Mouse (Mus musculus) embryonic facial prominence, embryonic 11.5 days (tissue): ENCODE measurements at regions not wholly inside any gene's neighbourhood (a gene's known extent, or its start where the extent isn't known, plus 50 kb on each side); places are given as distances from the start of the nearest gene placed in this dataset.

Experiments
- ATAC-seq: fragments of 200-750 bp; cut with Nextera tagmentation; replicated peaks from 2 replicates; pipeline ENCODE4 v1.8.0; 2017; ENCODE audit warnings: low read depth; ENCODE audit not compliant: insufficient number of reproducible peaks, low FRiP score, low TSS enrichment
- DNase-seq: peaks from one replicate; pipeline ENCODE4 v3.0.0-alpha.2; 2015; ENCODE audit warnings: low spot score
- H3K27ac ChIP-seq: fragments of 300-500 bp; sonication (generic); replicated peaks from 2 replicates; pipeline ENCODE4 v1.5.1; 2014; ENCODE audit warnings: mild to moderate bottlenecking, low read depth, low read length, control low read depth
- H3K27me3 ChIP-seq: fragments of 300-500 bp; sonication (generic); 2 replicates; pipeline ENCODE4 v1.6.1; 2014; ENCODE audit warnings: mild to moderate bottlenecking, low read length, moderate library complexity, mixed read lengths; ENCODE audit not compliant: control insufficient read depth, insufficient read depth
- H3K36me3 ChIP-seq: fragments of 300-500 bp; sonication (generic); replicated peaks from 2 replicates; pipeline ENCODE4 v1.6.1; 2014; ENCODE audit warnings: low read depth, mild to moderate bottlenecking, low read length, moderate library complexity, mixed read lengths; ENCODE audit not compliant: control insufficient read depth, insufficient read depth
- H3K4me1 ChIP-seq: fragments of 300-500 bp; sonication (generic); 2 replicates; pipeline ENCODE4 v1.6.1; 2014; ENCODE audit warnings: low read length, mixed read lengths; ENCODE audit not compliant: control insufficient read depth, insufficient read depth
- H3K4me2 ChIP-seq: fragments of 300-500 bp; sonication (generic); 2 replicates; pipeline ENCODE4 v1.6.1; 2014; ENCODE audit warnings: low read depth, mild to moderate bottlenecking, control low read depth, low read length, moderate library complexity
- H3K4me3 ChIP-seq: fragments of 300-500 bp; sonication (generic); 2 replicates; pipeline ENCODE4 v1.5.1; 2014; ENCODE audit warnings: low read depth, low read length, control low read depth
- H3K9ac ChIP-seq: fragments of 300-500 bp; sonication (generic); replicated peaks from 2 replicates; pipeline ENCODE4 v1.6.1; 2014; ENCODE audit warnings: mild to moderate bottlenecking, control low read depth, low read length
- H3K9me3 ChIP-seq: fragments of 300-500 bp; sonication (generic); replicated peaks from 2 replicates; pipeline ENCODE4 v1.6.1; 2016; ENCODE audit warnings: mild to moderate bottlenecking, low read length, inconsistent platforms, mixed read lengths; ENCODE audit not compliant: control insufficient read depth
- WGBS: fragments of 180-500 bp; shearing (Covaris S2); extraction: QIAGEN DNeasy Blood & Tissue Kit; methylation state at CpG from one replicate; pipeline ENCODE4 v1.1.7; 2014; 5-methylcytosine and 5-hydroxymethylcytosine counted together

GRCm38 (mm10) chr13:72195881-72196280 lies 232.4 kb upstream of the Irx1 start:
- no peaks in the 10 kb centered on the region for H3K27me3 ChIP-seq
- WGBS = 78% methylated on average over 2 of the region's 2 CpGs
- DNase-seq (no peak), ATAC-seq (no peak)
- no peak overlapping the region for H3K27ac ChIP-seq
- H3K9ac ChIP-seq = no peak overlapping the region
- no peaks in the 10 kb centered on the region for H3K9me3 ChIP-seq
- H3K4me2 ChIP-seq = no peak overlapping the region
- H3K4me3 ChIP-seq = no peak overlapping the region
- H3K36me3 ChIP-seq = no peaks in the 10 kb centered on the region
- H3K4me1 ChIP-seq = no peaks in the 10 kb centered on the region

- no peak overlapping the region for H3K4me3 ChIP-seq
- no peak overlapping the region for H3K9ac ChIP-seq
- no peaks in the 10 kb centered on the region for H3K27me3 ChIP-seq
- no peak overlapping the region for H3K27ac ChIP-seq
- DNase-seq (peak; percentile 12), ATAC-seq (no peak)
- H3K36me3 ChIP-seq = no peaks in the 10 kb centered on the region
- H3K4me2 ChIP-seq = no peak overlapping the region
- WGBS = 58% methylated on average over 22 of the region's 22 CpGs
- H3K4me1 ChIP-seq = no peaks in the 10 kb centered on the region
- H3K9me3 ChIP-seq = no peaks in the 10 kb centered on the region
These were observed 235.0 kb upstream of the Irx1 start for GRCm38 (mm10) chr13:72198341-72199105.

GRCm38 (mm10) chr13:72209518-72209917 lies 246.0 kb upstream of the Irx1 start:
- Histone ChIP-seq H3K27me3 (no peaks in the 10 kb centered on the region), H3K36me3 (no peaks in the 10 kb centered on the region), H3K9ac (no peak overlapping the region), H3K9me3 (no peaks in the 10 kb centered on the region), H3K4me2 (no peak overlapping the region), H3K4me3 (no peak overlapping the region), H3K4me1 (no peaks in the 10 kb centered on the region), H3K27ac (no peak overlapping the region)
- 89% methylated on average over 5 of the region's 5 CpGs for WGBS
- ATAC-seq (no peak), DNase-seq (no peak)

GRCm38 (mm10) chr13:72209946-72210456 lies 246.5 kb upstream of the Irx1 start:
- Histone ChIP-seq H3K27me3 (no peaks in the 10 kb centered on the region), H3K27ac (no peak overlapping the region), H3K9ac (no peak overlapping the region), H3K4me1 (no peaks in the 10 kb centered on the region), H3K36me3 (no peaks in the 10 kb centered on the region), H3K9me3 (no peaks in the 10 kb centered on the region), H3K4me3 (no peak overlapping the region), H3K4me2 (no peak overlapping the region)
- ATAC-seq = no peak
- peak; percentile 5 for DNase-seq
- WGBS = 30% methylated on average over 10 of the region's 10 CpGs

GRCm38 (mm10) chr13:72210474-72211309 lies 247.2 kb upstream of the Irx1 start:
- H3K4me1 ChIP-seq = no peaks in the 10 kb centered on the region
- no peaks in the 10 kb centered on the region for H3K27me3 ChIP-seq
- H3K9me3 ChIP-seq = no peaks in the 10 kb centered on the region
- DNase-seq (no peak), ATAC-seq (no peak)
- no peak overlapping the region for H3K27ac ChIP-seq
- no peak overlapping the region for H3K4me2 ChIP-seq
- H3K9ac ChIP-seq = no peak overlapping the region
- H3K36me3 ChIP-seq = no peaks in the 10 kb centered on the region
- WGBS = 68% methylated on average over 7 of the region's 7 CpGs
- H3K4me3 ChIP-seq = no peak overlapping the region

GRCm38 (mm10) chr13:72211716-72212115 lies 248.2 kb upstream of the Irx1 start:
- Histone ChIP-seq H3K36me3 (no peaks in the 10 kb centered on the region), H3K9ac (no peak overlapping the region), H3K9me3 (no peaks in the 10 kb centered on the region), H3K27me3 (no peaks in the 10 kb centered on the region), H3K4me3 (no peak overlapping the region), H3K27ac (no peak overlapping the region), H3K4me2 (no peak overlapping the region), H3K4me1 (no peaks in the 10 kb centered on the region)
- 70% methylated on average over 4 of the region's 4 CpGs for whole genome bisulfite sequencing
- no peak for DNase-seq
- no peak for ATAC-seq

- no peak for ATAC-seq
- Histone ChIP-seq H3K4me3 (no peak overlapping the region), H3K27ac (no peak overlapping the region), H3K4me1 (no peaks in the 10 kb centered on the region), H3K27me3 (no peaks in the 10 kb centered on the region), H3K9ac (no peak overlapping the region), H3K9me3 (no peaks in the 10 kb centered on the region), H3K4me2 (no peak overlapping the region), H3K36me3 (no peaks in the 10 kb centered on the region)
- no peak for DNase-seq
- WGBS = 75% methylated on average over 2 of the region's 2 CpGs
These were observed 249.2 kb upstream of the Irx1 start for GRCm38 (mm10) chr13:72212747-72213146.

GRCm38 (mm10) chr13:72219329-72219728 lies 255.8 kb upstream of the Irx1 start:
- Histone ChIP-seq H3K9me3 (no peaks in the 10 kb centered on the region; the same call in 1 of the 2 replicates), H3K9ac (no peak overlapping the region), H3K27me3 (no peaks in the 10 kb centered on the region), H3K4me2 (no peak overlapping the region), H3K36me3 (no peaks in the 10 kb centered on the region), H3K4me1 (no peaks in the 10 kb centered on the region), H3K27ac (no peak overlapping the region), H3K4me3 (no peak overlapping the region)
- ATAC-seq (no peak), DNase-seq (no peak)
- WGBS = 74% methylated on average over 2 of the region's 2 CpGs
